In the genomic region with DNA sequence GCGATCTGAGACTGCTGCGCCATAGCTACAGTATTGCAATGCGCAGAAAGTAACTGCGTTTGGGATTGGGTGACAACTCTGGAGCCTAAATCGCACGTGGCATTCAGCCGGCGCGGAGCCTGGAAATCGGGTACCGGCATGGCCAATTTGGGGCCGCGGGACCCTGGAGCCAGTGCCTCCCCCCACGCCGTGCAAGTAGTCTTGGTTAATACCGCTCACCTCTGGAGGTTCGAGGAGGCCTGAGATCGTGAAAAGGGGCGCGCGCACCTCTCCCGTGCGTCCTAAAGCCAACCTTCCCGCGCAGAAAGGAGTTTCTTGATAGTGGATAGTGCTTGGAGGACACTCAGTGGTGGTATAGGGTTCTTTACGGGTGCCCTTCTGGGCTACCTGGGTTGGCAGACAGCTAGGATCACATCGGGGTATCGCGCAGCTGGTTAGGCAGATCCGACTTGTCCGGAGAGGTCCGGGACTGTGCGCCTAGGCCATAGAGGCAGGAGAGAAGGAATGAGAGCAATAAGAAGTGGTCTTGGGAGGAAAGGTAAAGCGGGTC, we compare ENCODE assay signal across 9 mouse cellular contexts. TPM values are rescaled to one million over a fixed set of nuclear protein-coding genes. Genes with fewer than 3 reads are reported as not detected.
A peak's percentile ranks its signal among the peaks of the same experiment; 100 is the strongest.
DNase-seq lines count a peak whose midpoint lies in the region; ATAC-seq and TF ChIP-seq lines count a peak whose summit lies in the region.
"Had no signal": no experiment of that assay in that cellular context is flagged by ENCODE, and none has a peak within 500 bp of the region (broad histone marks: within the 10 kb centered on the region; RNA-seq: fewer than 3 reads in every experiment).

No protein-coding gene starts in this region.

- 41% methylated on average over 34 of the region's 34 CpGs for WGBS in hindbrain, embryonic 11.5 days
- WGBS in liver, embryonic 14.5 days (ENCODE audit: insufficient replicate concordance), result 48% methylated on average over 34 of the region's 34 CpGs

- no peak for DNase-seq in gastrocnemius, adult 2 months
- DNase-seq in gastrocnemius, adult 18-20 months (ENCODE audit: low spot score), result no peak
- peak; percentile 34 for DNase-seq in hindbrain, embryonic 11.5 days (ENCODE audit: low spot score)
- DNase-seq in liver, embryonic 14.5 days (ENCODE audit: low read depth in 3 of 3, low spot score in 3 of 3), result no peak
- DNase-seq in layer of hippocampus, postnatal 14 days (ENCODE audit: low spot score in 2 of 2), result no peak
- DNase-seq in spleen, postnatal 10 days (ENCODE audit: low spot score in 2 of 2), result no peak
- DNase-seq: left cerebral cortex, postnatal 4 days had no signal

- H3K27me3 ChIP-seq in E14TG2a.4 (ENCODE audit: insufficient read depth, low read length), result peaks cover 24% of the 10 kb centered on the region
- peaks cover 42% of the 10 kb centered on the region for H3K27me3 ChIP-seq in hindbrain, embryonic 11.5 days (ENCODE audit: control insufficient read depth, insufficient read depth, low read length)
- H3K27me3 ChIP-seq in liver, embryonic 14.5 days (ENCODE audit: control insufficient read depth, insufficient read depth, low read length), result peaks cover 47% of the 10 kb centered on the region

- TF ChIP-seq EP300 in liver, embryonic 14.5 days (IDR thresholded peaks at IDR 0.05; ENCODE audit: low read depth), result no peak

- H3K9ac ChIP-seq in hindbrain, embryonic 11.5 days (ENCODE audit: low read depth, low read length), result no peak overlapping the region
- no peak overlapping the region for H3K9ac ChIP-seq in liver, embryonic 14.5 days (replicated peaks)

- H3K36me3 ChIP-seq in E14TG2a.4 (ENCODE audit: insufficient read depth, low read length), result peaks cover 75% of the 10 kb centered on the region
- peaks cover 21% of the 10 kb centered on the region for H3K36me3 ChIP-seq in hindbrain, embryonic 11.5 days (ENCODE audit: control insufficient read depth, insufficient read depth, low read length)
- peaks cover 21% of the 10 kb centered on the region for H3K36me3 ChIP-seq in liver, embryonic 14.5 days (replicated peaks; ENCODE audit: control insufficient read depth, insufficient read depth, low read depth)

- H3K4me3 ChIP-seq in gastrocnemius, adult 2 months, result peak overlapping the region; percentile 69
- peak overlapping the region; percentile 81 for H3K4me3 ChIP-seq in E14TG2a.4 (replicated peaks; ENCODE audit: low read length)
- peak overlapping the region; percentile 14; the same call in 1 of the 2 replicates for H3K4me3 ChIP-seq in hindbrain, embryonic 11.5 days (ENCODE audit: low read depth, low read length)
- no peak overlapping the region for H3K4me3 ChIP-seq in liver, embryonic 14.5 days (ENCODE audit: insufficient read depth in 1 of 2, low read depth in 2 of 2, low read length in 2 of 2)

- peaks cover 90% of the 10 kb centered on the region for H3K4me1 ChIP-seq in E14TG2a.4 (replicated peaks; ENCODE audit: low read depth, low read length)
- H3K4me1 ChIP-seq in hindbrain, embryonic 11.5 days (replicated peaks; ENCODE audit: control insufficient read depth, insufficient read depth, low read length), result 0 out of 2 replicates have a peak, but pooled peaks cover 2% of the 10 kb centered on the region
- peaks cover 0 to 2% of the 10 kb centered on the region in 2 experiments; a peak in 1 of 4 replicates for H3K4me1 ChIP-seq in liver, embryonic 14.5 days (replicated peaks; ENCODE audit: control insufficient read depth in 2 of 2, insufficient read depth in 2 of 2, low read length in 1 of 2)

- TF ChIP-seq CTCF in gastrocnemius, adult 2 months (IDR thresholded peaks at IDR 0.05), result no peak
- no peak for TF ChIP-seq CTCF in E14TG2a.4 (conservative IDR thresholded peaks at IDR 0.05; ENCODE audit: low read length)
- no peak for TF ChIP-seq CTCF in liver, embryonic 14.5 days (IDR thresholded peaks at IDR 0.05; ENCODE audit: low read depth)

- H3K4me2 ChIP-seq in hindbrain, embryonic 11.5 days (replicated peaks; ENCODE audit: low read depth, low read length), result no peak overlapping the region
- no peak overlapping the region for H3K4me2 ChIP-seq in liver, embryonic 14.5 days (ENCODE audit: low read depth)

- intact Hi-C loops in gastrocnemius, adult 2 months (cut with DNase I), result no loop called here

- peaks cover 11% of the 10 kb centered on the region for H3K9me3 ChIP-seq in E14TG2a.4 (ENCODE audit: low read length)
- peaks cover 3% of the 10 kb centered on the region; the same call in 1 of the 2 replicates for H3K9me3 ChIP-seq in hindbrain, embryonic 11.5 days (ENCODE audit: control insufficient read depth, low read length)
- H3K9me3 ChIP-seq in liver, embryonic 14.5 days (ENCODE audit: control insufficient read depth, low read length), result peaks cover 7% of the 10 kb centered on the region

- ATAC-seq in hindbrain, embryonic 11.5 days (ENCODE audit: low FRiP score), result no peak
- ATAC-seq in liver, embryonic 14.5 days (ENCODE audit: insufficient read depth), result 0 out of 2 replicates have a peak, but pooled peaks have one; percentile 12
- no peak for ATAC-seq in activated CD4-positive, CD25-positive, alpha-beta regulatory T cell, adult 4 months

- no peak overlapping the region for H3K27ac ChIP-seq in gastrocnemius, adult 2 months
- no peak overlapping the region for H3K27ac ChIP-seq in hindbrain, embryonic 11.5 days (ENCODE audit: low read depth, low read length)
- no peak overlapping the region for H3K27ac ChIP-seq in liver, embryonic 14.5 days

RNA-seq across cellular contexts. Expression of gene Gnas, which starts 1.9 kb away (rescaled TPM):
- total RNA-seq in gastrocnemius, adult 2 months (2021), result 1,000 to 10,000 TPM; 1,330 to 1,331 TPM
- 1,000 to 10,000 TPM; 1,321 to 1,349 TPM for total RNA-seq in gastrocnemius, adult 18-20 months (2021)
- polyA plus RNA-seq in hindbrain, embryonic 11.5 days (2014; fragmentation: Nextera tagmentation; extraction: Ambion mirVana), result 1,233 and 1,244 TPM in 2 replicates
- 231 and 302 TPM in 2 replicates for polyA plus RNA-seq in liver, embryonic 14.5 days (2012; rRNA removed)
- 286 and 331 TPM in 2 replicates for polyA plus RNA-seq in liver, embryonic 14.5 days (2014; fragmentation: Nextera tagmentation; extraction: Ambion mirVana)
- 100 to 1,000 TPM; 102 to 126 TPM for polyA plus RNA-seq in activated CD4-positive, CD25-positive, alpha-beta regulatory T cell, adult 4 months (2017; shearing (Covaris generic))
- 1,000 to 10,000 TPM; 1,917 to 1,971 TPM for total RNA-seq in layer of hippocampus, postnatal 14 days (2021)

Comparison
In these comparisons a context has a peak if more than half of its experiments do, and no peak if none do; other contexts are left out.
1. H3K4me3 ChIP-seq: peak in gastrocnemius, adult 2 months (single experiment), E14TG2a.4 (single experiment) and hindbrain, embryonic 11.5 days (single experiment); none in liver, embryonic 14.5 days (0 of 2).